Mouse (Mus musculus) gastrocnemius, adult 8-10 months (tissue): ENCODE results near the gene Spryd3. TPM values are rescaled to one million over a fixed set of nuclear protein-coding genes. Genes with fewer than 3 reads are reported as not detected.
A peak's percentile ranks its signal among the peaks of the same experiment; 100 is the strongest.

Experiments used
- DNase-seq, 2 experiments: peaks; one replicate each; pipeline ENCODE4 v3.0.0; 2022; ENCODE audit warnings: low spot score in 2 of 2
- total RNA-seq, 4 experiments: library from RNA; stranded (reverse); gene quantifications; 2 replicates each; pipeline ENCODE4 v1.2.4; 2022

Spryd3 gene
- total RNA-seq, 4 experiments from 2014 or later, result 6.8 to 8.7 (median 7.3) TPM

- DNase-seq, result no peak
Measured at GRCm38 (mm10) chr15:102147674-102148402, 11.8 kb upstream of the Spryd3 start.

- no peak for DNase-seq
Measured at GRCm38 (mm10) chr15:102146882-102147281, 10.8 kb upstream of the Spryd3 start.

DNA sequence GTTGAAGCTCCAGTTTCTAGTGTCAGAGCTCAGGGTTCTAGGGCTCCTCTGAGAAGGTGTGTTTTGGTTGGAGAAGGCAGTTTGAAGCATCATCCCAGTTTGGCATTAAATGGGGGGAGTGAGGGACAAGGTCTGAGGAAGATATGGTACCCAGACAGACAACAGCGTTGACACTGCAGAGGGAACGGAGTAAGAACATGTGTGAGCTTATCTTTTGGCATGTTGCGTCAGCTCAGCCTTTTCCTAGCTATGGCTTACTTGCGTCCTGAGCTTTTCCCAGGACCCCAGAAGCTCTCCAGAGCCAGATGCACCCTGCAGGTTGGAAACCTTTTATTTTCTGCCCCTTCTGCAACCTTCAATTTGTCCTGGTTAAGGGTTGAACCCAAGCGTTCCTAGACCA is 10.1 kb upstream of the Spryd3 start:
- no peak for DNase-seq

GRCm38 (mm10) chr15:102145330-102145729 is 9.3 kb upstream of the Spryd3 start:
- DNase-seq, result peak; percentile 50 to 55

GRCm38 (mm10) chr15:102144726-102145125 is 8.7 kb upstream of the Spryd3 start:
- no peak for DNase-seq

DNA sequence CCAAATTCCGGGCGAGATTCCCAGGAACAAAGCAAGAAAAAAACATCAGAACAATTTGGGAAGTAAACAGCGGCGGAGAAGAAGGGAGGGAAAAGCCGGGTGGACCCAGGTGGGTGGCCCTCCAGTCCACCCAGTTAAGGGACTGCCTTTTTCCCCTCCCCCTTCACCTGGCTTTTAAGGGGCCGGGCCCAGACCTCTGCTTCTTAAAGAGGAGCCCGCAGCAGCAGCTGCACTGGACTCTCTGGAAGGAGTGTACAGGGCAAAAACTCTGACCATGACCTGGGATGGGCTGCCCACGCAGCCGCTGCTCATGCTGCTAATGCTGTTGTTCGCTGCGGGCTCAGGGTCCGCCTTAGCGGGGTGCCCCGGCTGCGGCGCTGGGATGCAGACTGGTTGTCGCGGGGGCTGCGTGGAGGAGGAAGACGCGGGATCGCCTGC is 8.3 kb upstream of the Spryd3 start, which contains the start of gene Igfbp6:
Gene Igfbp6 (plus strand): TSS at position 89 of the 438 bp plus-strand sequence.
- DNase-seq, result no peak

GRCm38 (mm10) chr15:102142914-102143912 is 7.2 kb upstream of the Spryd3 start:
- DNase-seq, result peak; percentile 49 to 68

GRCm38 (mm10) chr15:102141120-102141519 is 5.1 kb upstream of the Spryd3 start:
- no peak for DNase-seq

DNA sequence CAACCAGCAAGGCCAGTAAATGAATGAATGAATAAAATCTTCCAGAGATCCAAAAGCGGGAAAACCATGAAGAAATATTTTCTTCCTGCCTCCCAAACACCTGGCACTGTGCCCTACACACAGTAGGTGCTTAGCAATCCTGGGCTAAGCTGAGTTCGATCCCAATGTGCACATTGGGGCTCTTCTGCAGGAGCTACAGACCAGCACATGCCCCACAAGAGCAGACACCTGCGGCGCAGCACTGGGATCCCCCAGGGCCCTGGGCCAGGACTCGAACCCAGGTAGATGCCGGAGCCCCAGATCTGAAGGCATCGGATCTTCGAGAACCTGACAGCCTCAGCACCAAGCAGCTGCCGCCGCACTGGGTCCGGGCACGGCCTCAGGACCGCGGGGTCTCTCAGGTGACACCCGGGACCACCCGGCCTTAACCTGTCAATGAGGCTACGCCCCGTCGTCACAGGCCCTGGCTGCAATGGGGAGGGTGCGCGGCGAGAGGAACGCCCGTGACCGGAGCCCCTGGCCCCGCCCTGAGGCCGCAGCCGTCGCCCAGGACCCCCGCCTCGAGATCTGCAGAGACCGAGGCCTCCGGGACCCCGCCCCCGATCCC is 409 bp downstream of the Spryd3 start:
- DNase-seq, result no peak

DNA sequence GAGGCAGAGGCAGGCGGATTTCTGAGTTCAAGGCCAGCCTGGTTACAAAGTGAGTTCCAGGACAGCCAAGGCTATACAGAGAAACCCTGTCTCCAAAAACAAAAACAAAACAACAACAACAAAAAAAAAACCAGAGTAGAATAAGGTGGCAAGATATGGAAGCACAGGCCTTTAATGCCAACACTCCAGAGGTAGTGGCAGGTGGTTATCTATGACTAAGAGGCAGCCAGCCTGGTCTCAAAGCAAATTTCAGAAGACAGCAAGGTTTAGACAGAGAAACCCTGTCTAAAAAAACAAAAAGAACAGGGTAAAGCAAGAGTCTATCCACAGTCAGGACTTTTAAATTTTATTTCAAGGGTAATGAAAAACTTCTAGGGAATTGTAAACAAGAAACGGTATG is 1.3 kb downstream of the Spryd3 start:
- DNase-seq, result no peak

- DNase-seq, result no peak
Measured at GRCm38 (mm10) chr15:102133314-102133713, 2.7 kb downstream of the Spryd3 start.

DNA sequence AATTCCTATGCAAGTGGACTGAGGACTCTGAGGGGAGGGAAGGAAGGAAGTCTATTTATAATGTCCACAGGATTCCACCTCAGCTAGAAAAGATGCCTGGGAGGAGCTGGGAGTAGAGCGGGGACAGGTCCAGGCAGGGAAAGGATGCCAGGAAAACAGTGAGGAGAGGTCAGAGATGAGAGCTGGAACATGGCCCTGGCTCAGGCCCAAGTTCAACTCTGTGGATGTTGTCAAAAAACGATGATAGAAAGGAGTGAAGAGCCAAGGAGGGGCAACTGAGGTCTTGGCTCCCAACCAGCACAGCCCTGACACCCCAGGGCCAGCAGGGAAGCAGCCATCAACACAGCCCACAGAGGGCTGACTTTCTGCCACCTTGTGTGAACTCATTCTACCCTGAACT is 9.7 kb downstream of the Spryd3 start:
- DNase-seq, result no peak

GRCm38 (mm10) chr15:102120530-102120929 is 15.5 kb downstream of the Spryd3 start:
- peak; percentile 45 to 49 for DNase-seq

GRCm38 (mm10) chr15:102119831-102120170 is 16.2 kb downstream of the Spryd3 start:
- no peak for DNase-seq

GRCm38 (mm10) chr15:102119121-102119830 is 16.8 kb downstream of the Spryd3 start:
- no peak for DNase-seq

GRCm38 (mm10) chr15:102118591-102118990 is 17.4 kb downstream of the Spryd3 start:
- no peak for DNase-seq

DNA sequence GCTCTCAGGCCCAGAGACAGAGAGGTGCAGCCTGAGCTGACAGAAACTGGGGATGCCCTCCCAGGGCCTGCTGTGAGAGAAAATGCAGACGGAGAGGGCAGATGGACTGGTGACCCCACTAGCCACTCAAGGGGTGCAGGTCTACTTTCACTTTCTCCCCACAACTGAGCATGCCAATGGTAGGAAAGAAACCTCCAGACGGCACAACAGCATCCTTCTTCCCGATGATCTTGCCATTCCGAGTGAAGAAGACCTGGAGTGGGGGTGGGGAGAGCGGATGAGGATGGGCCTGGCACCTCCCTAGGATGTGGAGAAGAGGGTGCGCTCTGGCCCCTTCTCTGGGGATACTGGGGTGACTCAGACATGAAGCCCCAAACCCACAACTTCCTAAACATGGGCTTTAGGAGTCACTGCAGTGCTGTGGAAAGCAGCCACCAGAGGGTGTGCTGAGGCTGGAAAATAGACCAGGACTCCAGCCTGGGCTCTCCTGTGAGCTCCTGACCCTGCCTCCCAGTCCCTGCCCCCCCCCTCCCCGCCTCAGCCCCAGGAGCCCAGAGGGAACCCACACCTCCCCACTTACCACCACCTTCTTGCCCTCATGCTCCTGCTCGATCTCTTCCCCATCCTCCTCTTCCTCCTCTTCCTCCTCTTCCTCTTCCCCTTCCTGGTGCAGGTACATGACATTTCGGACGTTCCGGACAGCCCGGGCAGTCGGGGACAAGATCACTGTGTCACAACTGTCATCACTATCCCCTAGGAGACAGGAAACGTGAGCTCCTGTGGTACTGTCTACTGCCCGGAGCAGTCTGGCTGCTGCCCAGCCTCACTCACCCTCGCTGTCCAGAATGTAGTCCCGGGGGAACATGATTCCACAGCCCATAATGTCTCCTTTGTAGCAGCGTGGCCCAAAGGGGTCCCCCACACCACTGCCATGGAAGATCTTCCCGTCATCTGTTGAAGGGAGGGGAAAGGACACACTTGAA is 18.3 kb downstream of the Spryd3 start:
- DNase-seq, result peak; percentile 20 to 30

DNA sequence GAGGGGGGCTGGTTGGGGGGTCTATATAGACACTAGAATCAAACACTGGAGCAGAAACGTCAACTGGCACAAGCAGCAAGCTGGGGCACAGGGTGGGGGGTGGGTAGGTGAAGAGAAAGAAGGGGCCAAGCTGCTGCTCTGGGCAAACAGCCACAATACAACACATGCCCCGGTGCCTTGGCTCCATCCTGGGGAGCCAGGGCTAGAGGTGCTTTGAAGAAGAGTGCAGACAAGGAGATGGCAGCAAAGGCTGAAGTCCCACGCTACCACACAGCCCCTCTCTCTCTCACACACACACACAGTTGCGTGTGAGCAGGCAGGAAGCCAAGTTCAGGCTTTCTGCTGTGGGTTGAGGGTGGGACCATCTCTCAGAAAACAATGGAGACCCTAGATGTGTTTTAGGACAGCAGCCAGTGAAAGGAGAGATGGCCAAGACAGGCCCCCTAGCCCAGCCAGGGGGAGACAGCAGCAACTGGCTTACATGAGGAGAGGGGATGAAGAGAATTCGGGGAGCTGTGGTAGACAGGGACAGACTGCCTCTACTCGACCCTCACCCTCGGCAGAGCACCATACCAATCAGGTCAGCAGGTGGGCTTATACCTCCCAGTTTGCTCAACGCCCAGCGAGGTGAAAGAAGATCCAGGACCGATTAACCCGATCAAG is 19.1 kb downstream of the Spryd3 start:
- no peak for DNase-seq

GRCm38 (mm10) chr15:102115731-102116231 is 20.3 kb downstream of the Spryd3 start:
- DNase-seq, result no peak
